Mouse (Mus musculus): ENCODE data around the gene Trappc6b. TPM values are rescaled to one million over a fixed set of nuclear protein-coding genes. Genes with fewer than 3 reads are reported as not detected.

Gene Trappc6b
- polyA plus RNA-seq, 1 experiment from 2014 or later, result 69.3 TPM

GRCm38 (mm10) chr12:59011275-59011843, 49.9 kb downstream of the Trappc6b start:
- ATAC-seq (ENCODE audit: insufficient number of reproducible peaks, insufficient read depth, low FRiP score, low read depth), result no peak
- Histone ChIP-seq H3K36me3 (ENCODE audit: control insufficient read depth, insufficient read depth, low read length) (peaks cover 18% of the 10 kb centered on the region), H3K4me3 (ENCODE audit: control insufficient read depth in 1 of 2, insufficient read depth in 1 of 2, low read depth in 1 of 2, low read length in 2 of 2) (peak overlapping the region; percentile 79 to 88), H3K9me3 (ENCODE audit: control insufficient read depth, low read length) (no peaks in the 10 kb centered on the region), H3K9ac (ENCODE audit: low read length) (peak overlapping the region; percentile 95), H3K27ac (replicated peaks in 1 of 2; ENCODE audit: control insufficient read depth in 1 of 2, insufficient read depth in 1 of 2, low read depth in 2 of 2, low read length in 2 of 2) (peak overlapping the region; percentile 90 to 92), H3K4me1 (ENCODE audit: control insufficient read depth in 2 of 2, insufficient read depth in 2 of 2, low read length in 2 of 2) (peaks cover 3 to 36% of the 10 kb centered on the region in 2 experiments; a peak in 3 of 4 replicates), H3K4me2 (ENCODE audit: low read length) (peak overlapping the region; percentile 72), H3K27me3 (ENCODE audit: control insufficient read depth, insufficient read depth, low read length) (no peaks in the 10 kb centered on the region)
- under 1% methylated on average over 25 of the region's 25 CpGs for WGBS

GRCm38 (mm10) chr12:59010482-59010881, 50.8 kb downstream of the Trappc6b start:
- ATAC-seq (ENCODE audit: insufficient number of reproducible peaks, insufficient read depth, low FRiP score, low read depth), result no peak
- Histone ChIP-seq H3K4me2 (ENCODE audit: low read length) (peak overlapping the region; percentile 72), H3K4me1 (ENCODE audit: control insufficient read depth in 2 of 2, insufficient read depth in 2 of 2, low read length in 2 of 2) (peaks cover 3 to 36% of the 10 kb centered on the region in 2 experiments; a peak in 3 of 4 replicates), H3K9me3 (ENCODE audit: control insufficient read depth, low read length) (no peaks in the 10 kb centered on the region), H3K9ac (ENCODE audit: low read length) (peak overlapping the region; percentile 95; the same call in 1 of the 2 replicates), H3K4me3 (ENCODE audit: control insufficient read depth in 1 of 2, insufficient read depth in 1 of 2, low read depth in 1 of 2, low read length in 2 of 2) (peak overlapping the region in 1 of 2 experiments; percentile 88; a peak in 2 of 4 replicates), H3K27ac (replicated peaks in 1 of 2; ENCODE audit: control insufficient read depth in 1 of 2, insufficient read depth in 1 of 2, low read depth in 2 of 2, low read length in 2 of 2) (no peak overlapping the region), H3K36me3 (ENCODE audit: control insufficient read depth, insufficient read depth, low read length) (peaks cover 24% of the 10 kb centered on the region), H3K27me3 (ENCODE audit: control insufficient read depth, insufficient read depth, low read length) (no peaks in the 10 kb centered on the region)
- WGBS, result 67% methylated on average over 2 of the region's 2 CpGs

Other genes starting within 250 kb of the Trappc6b start
- 76.9 and 82.8 TPM in 2 replicates for gene Sec23a, start 49.5 kb downstream of the Trappc6b start, polyA plus RNA-seq (2014; fragmentation: Nextera tagmentation; extraction: Ambion mirVana)
- 18.2 and 19.8 TPM in 2 replicates for gene Gemin2, start 48.1 kb downstream of the Trappc6b start, polyA plus RNA-seq (2014; fragmentation: Nextera tagmentation; extraction: Ambion mirVana)
- 43.9 and 57.7 TPM in 2 replicates for gene Pnn, start 5.4 kb upstream of the Trappc6b start, polyA plus RNA-seq (2014; fragmentation: Nextera tagmentation; extraction: Ambion mirVana)
- gene Mia2, start 34.3 kb upstream of the Trappc6b start, polyA plus RNA-seq (2014; fragmentation: Nextera tagmentation; extraction: Ambion mirVana), result 33.2 and 40.0 TPM in 2 replicates
- gene Fbxo33, start 158.3 kb upstream of the Trappc6b start, polyA plus RNA-seq (2014; fragmentation: Nextera tagmentation; extraction: Ambion mirVana), result 8.5 and 11.9 TPM in 2 replicates